Mouse (Mus musculus) olfactory bulb, adult 2 months (tissue): ENCODE results near the gene Zfhx3.

ENCODE experiments used
- CTCF ChIP-seq: fragments of 200-500 bp; IDR thresholded peaks from 2 replicates; pipeline ENCODE4 v1.5.1; 2012; ENCODE audit warnings: low read depth, mild to moderate bottlenecking, low read length, moderate library complexity; ENCODE audit not compliant: insufficient read depth
- POLR2A ChIP-seq: fragments of 200-500 bp; IDR thresholded peaks from 2 replicates; pipeline ENCODE4 v1.6.1; 2012; ENCODE audit warnings: mild to moderate bottlenecking, low read depth, low read length, moderate library complexity; ENCODE audit not compliant: insufficient read depth

DNA sequence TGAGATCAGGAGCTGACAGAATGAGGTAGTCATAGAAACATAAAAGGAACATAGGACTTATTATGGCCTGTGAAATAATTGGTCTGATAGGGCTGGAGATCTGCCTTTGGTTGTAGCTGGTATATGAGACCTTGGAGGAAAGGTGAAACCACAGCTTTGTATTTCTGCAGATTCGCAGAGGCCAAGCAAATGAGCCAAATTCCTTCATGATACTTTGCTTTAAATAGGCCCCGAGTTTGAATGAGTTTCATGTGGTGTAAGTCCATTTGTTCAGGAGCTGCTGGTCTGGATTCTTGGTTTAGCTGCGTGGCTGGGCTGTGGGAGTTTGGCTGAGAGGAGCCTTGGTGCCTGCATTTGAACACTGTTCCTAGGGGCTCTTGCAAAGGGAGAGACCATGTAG, 101.7 kb downstream of the Zfhx3 start:
- TF ChIP-seq CTCF (no peak), POLR2A (no peak)
